Mouse (Mus musculus) forebrain, embryonic 16.5 days (tissue): ENCODE measurements around the gene Tyrp1. TPM values are rescaled to one million over a fixed set of nuclear protein-coding genes. Genes with fewer than 3 reads are reported as not detected.

Source experiments
- ATAC-seq: fragments of 200-750 bp; cut with Nextera tagmentation; 2 replicates; pipeline ENCODE4 v1.8.0; 2017; ENCODE audit warnings: mild to moderate bottlenecking, moderate library complexity
- H3K27ac ChIP-seq: fragments of 300-500 bp; sonication (generic); 2 replicates; pipeline ENCODE4 v1.5.1; 2014; ENCODE audit warnings: low read length, control low read depth
- H3K27me3 ChIP-seq: fragments of 300-500 bp; sonication (generic); replicated peaks from 2 replicates; pipeline ENCODE4 v1.6.1; 2014; ENCODE audit warnings: low read length; ENCODE audit not compliant: control insufficient read depth, insufficient read depth
- H3K36me3 ChIP-seq: fragments of 300-500 bp; sonication (generic); 2 replicates; pipeline ENCODE4 v1.6.1; 2014; ENCODE audit not compliant: control insufficient read depth, insufficient read depth
- H3K4me1 ChIP-seq: fragments of 300-500 bp; sonication (generic); replicated peaks from 2 replicates; pipeline ENCODE4 v1.6.1; 2014; ENCODE audit warnings: low read length; ENCODE audit not compliant: control insufficient read depth, insufficient read depth
- H3K4me2 ChIP-seq: fragments of 300-500 bp; sonication (generic); 2 replicates; pipeline ENCODE4 v1.6.1; 2014; ENCODE audit warnings: mild to moderate bottlenecking, low read length, control low read depth
- H3K4me3 ChIP-seq: fragments of 300-500 bp; sonication (generic); replicated peaks from 2 replicates; pipeline ENCODE4 v1.5.1; 2014; ENCODE audit warnings: mild to moderate bottlenecking, low read length, control low read depth
- H3K9ac ChIP-seq: fragments of 300-500 bp; sonication (generic); replicated peaks from 2 replicates; pipeline ENCODE4 v1.6.1; 2014; ENCODE audit warnings: low read depth, low read length, control low read depth
- H3K9me3 ChIP-seq: fragments of 300-500 bp; sonication (generic); 2 replicates; pipeline ENCODE4 v1.6.1; 2016; ENCODE audit warnings: low read length; ENCODE audit not compliant: control insufficient read depth
- WGBS: fragments of 180-500 bp; shearing (Covaris S2); extraction: QIAGEN DNeasy Blood & Tissue Kit; methylation state at CpG from one replicate; pipeline ENCODE4 v1.1.7; 2014; 5-methylcytosine and 5-hydroxymethylcytosine counted together
- polyA plus RNA-seq: library from polyadenylated mRNA; unstranded; fragments of >200 nt; fragmentation: Nextera tagmentation; extraction: Ambion mirVana; gene quantifications from 2 replicates; pipeline ENCODE4 v1.2.1, GENCODE M21; 2015

The Tyrp1 gene
- polyA plus RNA-seq, 1 experiment from 2014 or later: 0.20 TPM

- Histone ChIP-seq H3K4me3 (no peak overlapping the region), H3K36me3 (no peaks in the 10 kb centered on the region)
- 66% methylated on average over 5 of the region's 5 CpGs for WGBS
Measured at GRCm38 (mm10) chr4:80874121-80874859, 40.4 kb downstream of the Tyrp1 start.

DNA sequence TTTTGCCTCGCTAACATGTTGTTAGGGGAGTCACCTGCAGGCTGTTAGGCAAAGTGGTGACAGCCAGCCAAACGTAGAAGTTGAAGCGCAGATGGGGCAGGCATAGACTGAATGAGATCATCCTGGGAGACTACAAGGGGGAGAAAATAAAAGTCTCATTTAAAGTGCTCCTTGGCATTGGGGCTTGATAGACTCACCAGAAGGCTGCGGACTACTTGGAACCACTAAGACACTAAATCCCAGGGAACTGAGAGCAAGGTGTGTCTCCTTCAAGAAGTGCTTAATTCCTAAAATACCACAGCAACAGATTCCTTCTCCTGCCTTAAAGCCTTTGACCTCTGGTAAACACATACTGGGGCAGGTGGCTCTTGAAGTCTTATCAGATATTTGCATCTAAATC is 41.1 kb downstream of the Tyrp1 start:
- 59% methylated on average over 4 of the region's 4 CpGs for WGBS
- Histone ChIP-seq H3K36me3 (no peaks in the 10 kb centered on the region), H3K4me2 (no peak overlapping the region), H3K4me3 (no peak overlapping the region), H3K9me3 (no peaks in the 10 kb centered on the region), H3K4me1 (no peaks in the 10 kb centered on the region), H3K9ac (no peak overlapping the region), H3K27ac (no peak overlapping the region), H3K27me3 (no peaks in the 10 kb centered on the region)
- no peak for ATAC-seq

More at GRCm38 (mm10) chr4:80874121-80874859, 40.4 kb downstream of the Tyrp1 start:
- H3K4me1 ChIP-seq: no peaks in the 10 kb centered on the region
- no peak for ATAC-seq
- H3K4me2 ChIP-seq: no peak overlapping the region
- H3K9ac ChIP-seq: no peak overlapping the region
- H3K9me3 ChIP-seq: no peaks in the 10 kb centered on the region
- no peaks in the 10 kb centered on the region for H3K27me3 ChIP-seq
- no peak overlapping the region for H3K27ac ChIP-seq

DNA sequence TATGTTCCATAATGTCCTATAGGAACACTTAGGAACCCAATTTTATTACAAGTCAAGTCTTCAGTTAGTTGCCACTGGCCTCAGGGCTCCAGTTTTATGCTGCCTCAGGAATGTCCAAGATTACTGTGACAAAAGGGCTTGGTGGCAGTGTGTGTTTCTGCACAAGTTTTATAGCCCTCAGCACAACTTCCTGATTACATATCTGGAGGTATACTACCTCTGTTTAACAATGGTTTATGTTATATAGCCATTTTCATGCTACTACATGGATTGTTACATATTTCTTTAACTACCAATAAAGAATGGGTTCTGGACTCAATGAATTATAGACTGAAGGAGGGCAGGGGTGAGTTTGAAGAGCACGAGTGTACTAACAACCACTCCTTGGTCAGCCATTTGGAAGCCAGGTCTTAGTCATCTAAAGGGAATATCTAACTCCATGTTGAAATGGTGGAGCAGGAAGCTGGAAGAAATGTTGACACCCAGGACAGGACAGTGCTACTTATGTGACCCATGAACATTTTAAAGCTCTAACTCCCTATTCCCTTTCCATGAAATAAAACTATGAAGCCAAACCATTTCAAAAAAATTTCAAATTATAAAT is 48.2 kb downstream of the Tyrp1 start:
- Histone ChIP-seq H3K27ac (no peak overlapping the region), H3K27me3 (no peaks in the 10 kb centered on the region), H3K9me3 (no peaks in the 10 kb centered on the region), H3K4me1 (no peaks in the 10 kb centered on the region), H3K4me3 (no peak overlapping the region), H3K36me3 (no peaks in the 10 kb centered on the region), H3K9ac (no peak overlapping the region), H3K4me2 (no peak overlapping the region)
- 95% methylated on average over 1 of the region's 1 CpGs for WGBS
- ATAC-seq: no peak

DNA sequence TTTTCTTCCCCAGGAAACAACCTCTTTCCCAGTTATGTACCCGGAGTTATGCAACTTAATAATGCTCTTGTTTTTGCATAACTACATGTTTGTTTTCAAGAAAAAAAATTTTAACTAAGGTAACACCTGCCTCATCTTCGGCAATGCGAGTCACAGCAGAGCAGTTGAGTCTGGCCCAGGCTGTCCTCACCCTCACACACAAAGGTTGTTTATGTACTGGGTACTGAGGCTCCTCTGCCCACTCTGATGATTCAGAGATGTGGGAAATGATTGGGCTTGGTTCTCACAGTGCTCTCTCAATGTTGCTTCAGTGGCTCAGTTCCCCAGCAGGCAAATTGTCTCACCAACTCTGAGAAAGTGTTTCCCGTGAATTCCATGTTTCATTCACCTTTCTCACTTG is 52.7 kb downstream of the Tyrp1 start:
- Histone ChIP-seq H3K4me1 (no peaks in the 10 kb centered on the region), H3K9me3 (no peaks in the 10 kb centered on the region), H3K36me3 (no peaks in the 10 kb centered on the region), H3K4me2 (no peak overlapping the region), H3K9ac (no peak overlapping the region), H3K27ac (no peak overlapping the region), H3K4me3 (no peak overlapping the region), H3K27me3 (no peaks in the 10 kb centered on the region)
- 87% methylated on average over 4 of the region's 4 CpGs for WGBS
- no peak for ATAC-seq

DNA sequence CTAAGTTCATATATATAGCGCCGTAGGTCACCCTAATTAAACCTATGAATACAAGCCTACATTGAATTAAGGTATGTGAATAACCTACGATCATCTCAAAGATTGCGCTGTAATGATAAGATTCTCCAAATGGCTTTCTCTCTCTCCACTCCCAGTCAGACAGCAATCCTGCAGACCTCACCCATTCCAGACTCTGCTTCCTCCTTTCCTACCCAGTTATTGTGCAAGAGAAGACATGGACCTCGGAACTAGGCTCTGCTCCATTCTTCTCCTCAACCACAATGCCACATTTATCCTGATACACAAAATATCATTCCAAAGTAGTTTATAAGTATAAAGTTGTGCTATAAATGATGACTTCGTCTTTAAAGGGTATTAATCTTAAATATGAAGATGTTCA is 57.1 kb downstream of the Tyrp1 start:
- Histone ChIP-seq H3K4me2 (no peak overlapping the region), H3K4me3 (no peak overlapping the region), H3K27ac (no peak overlapping the region), H3K4me1 (no peaks in the 10 kb centered on the region), H3K27me3 (no peaks in the 10 kb centered on the region), H3K9me3 (no peaks in the 10 kb centered on the region), H3K9ac (no peak overlapping the region), H3K36me3 (no peaks in the 10 kb centered on the region)
- WGBS: 95% methylated on average over 6 of the region's 6 CpGs
- no peak for ATAC-seq

DNA sequence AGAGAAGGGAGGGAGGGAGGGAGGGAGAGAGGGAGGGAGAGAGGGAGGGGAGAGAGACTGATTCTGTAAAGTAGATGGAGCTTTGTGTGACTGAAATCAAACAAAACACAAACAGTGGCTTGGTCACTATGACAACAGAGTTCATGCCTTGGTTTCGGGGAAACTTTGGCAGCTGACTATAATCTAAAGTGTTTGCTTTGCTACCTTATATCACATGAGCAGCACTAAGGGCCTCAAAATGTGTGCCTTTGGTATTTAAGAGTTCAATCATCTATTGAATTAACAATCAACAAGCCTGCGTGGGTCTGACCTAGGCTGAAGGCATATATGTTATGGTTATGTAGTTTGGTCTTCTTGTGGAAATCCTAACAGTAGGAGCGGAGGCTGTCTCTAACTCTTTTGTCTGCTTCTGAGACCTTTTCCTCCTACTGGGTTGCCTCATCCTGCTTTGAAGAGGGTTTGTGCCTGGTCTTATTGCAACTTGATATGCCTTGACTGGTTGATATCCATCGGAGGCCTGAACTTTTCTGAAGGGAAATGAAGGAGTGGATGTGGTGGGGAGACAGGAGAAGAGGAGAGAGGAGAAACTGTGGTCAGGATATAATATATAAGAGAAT is 61.5 kb downstream of the Tyrp1 start:
- Histone ChIP-seq H3K4me1 (no peaks in the 10 kb centered on the region), H3K4me3 (no peak overlapping the region), H3K27me3 (no peaks in the 10 kb centered on the region), H3K27ac (no peak overlapping the region), H3K9me3 (no peaks in the 10 kb centered on the region), H3K36me3 (no peaks in the 10 kb centered on the region), H3K9ac (no peak overlapping the region), H3K4me2 (no peak overlapping the region)
- 65% methylated on average over 4 of the region's 4 CpGs for WGBS
- ATAC-seq: no peak

Other genes with a start within 250 kb of the Tyrp1 start
- 4.2 and 4.4 TPM in 2 replicates for gene Lurap1l, start 76.5 kb downstream of the Tyrp1 start, polyA plus RNA-seq